Mouse (Mus musculus) liver, embryonic 13.5 days (tissue): Measurements from ENCODE around the gene 2810006K23Rik. TPM values are rescaled to one million over a fixed set of nuclear protein-coding genes. Genes with fewer than 3 reads are reported as not detected.
"Not testable (repeated sequence)": the region's sequence is repeated elsewhere in the genome, so short reads cannot be mapped to it uniquely, and the experiment has no call there.

Source experiments
- ATAC-seq: fragments of 200-750 bp; cut with Nextera tagmentation; 2 replicates; pipeline ENCODE4 v1.8.0; 2017; ENCODE audit warnings: low read depth, mild to moderate bottlenecking, moderate number of reproducible peaks, moderate library complexity
- DNase-seq: peaks from one replicate; pipeline ENCODE4 v3.0.0; 2022
- H3K27ac ChIP-seq: fragments of 300-500 bp; sonication (generic); 2 replicates; pipeline ENCODE4 v1.5.1; 2015; ENCODE audit warnings: moderate library complexity, mild to moderate bottlenecking, inconsistent platforms
- H3K27me3 ChIP-seq: fragments of 300-500 bp; sonication (generic); 2 replicates; pipeline ENCODE4 v1.6.1; 2015; ENCODE audit warnings: mild to moderate bottlenecking, inconsistent platforms
- H3K36me3 ChIP-seq: fragments of 300-500 bp; sonication (generic); 2 replicates; pipeline ENCODE4 v1.6.1; 2015; ENCODE audit warnings: mild to moderate bottlenecking, inconsistent platforms
- H3K4me1 ChIP-seq: fragments of 300-500 bp; sonication (generic); replicated peaks from 2 replicates; pipeline ENCODE4 v1.6.1; 2015; ENCODE audit warnings: inconsistent platforms
- H3K4me2 ChIP-seq: fragments of 300-500 bp; sonication (generic); 2 replicates; pipeline ENCODE4 v1.6.1; 2015; ENCODE audit warnings: inconsistent platforms, mild to moderate bottlenecking, moderate library complexity
- H3K4me3 ChIP-seq: fragments of 300-500 bp; sonication (generic); replicated peaks from 2 replicates; pipeline ENCODE4 v1.5.1; 2015; ENCODE audit warnings: mild to moderate bottlenecking, inconsistent platforms
- H3K9ac ChIP-seq: fragments of 300-500 bp; sonication (generic); 2 replicates; pipeline ENCODE4 v1.6.1; 2015; ENCODE audit warnings: mild to moderate bottlenecking, inconsistent platforms
- H3K9me3 ChIP-seq: fragments of 300-500 bp; sonication (generic); replicated peaks from 2 replicates; pipeline ENCODE4 v1.6.1; 2016; ENCODE audit warnings: inconsistent platforms
- WGBS: fragments of 180-500 bp; shearing (Covaris S2); methylation state at CpG from one replicate; pipeline ENCODE4 v1.1.7; 2015; ENCODE audit not compliant: insufficient replicate concordance; 5-methylcytosine and 5-hydroxymethylcytosine counted together
- polyA plus RNA-seq: library from polyadenylated mRNA; unstranded; fragments of >200 nt; fragmentation: Nextera tagmentation; extraction: Ambion mirVana; gene quantifications from 2 replicates; pipeline ENCODE4 v1.2.1, GENCODE M21; 2015

2810006K23Rik gene
- polyA plus RNA-seq, result 7.0 and 7.7 TPM in 2 replicates

DNA sequence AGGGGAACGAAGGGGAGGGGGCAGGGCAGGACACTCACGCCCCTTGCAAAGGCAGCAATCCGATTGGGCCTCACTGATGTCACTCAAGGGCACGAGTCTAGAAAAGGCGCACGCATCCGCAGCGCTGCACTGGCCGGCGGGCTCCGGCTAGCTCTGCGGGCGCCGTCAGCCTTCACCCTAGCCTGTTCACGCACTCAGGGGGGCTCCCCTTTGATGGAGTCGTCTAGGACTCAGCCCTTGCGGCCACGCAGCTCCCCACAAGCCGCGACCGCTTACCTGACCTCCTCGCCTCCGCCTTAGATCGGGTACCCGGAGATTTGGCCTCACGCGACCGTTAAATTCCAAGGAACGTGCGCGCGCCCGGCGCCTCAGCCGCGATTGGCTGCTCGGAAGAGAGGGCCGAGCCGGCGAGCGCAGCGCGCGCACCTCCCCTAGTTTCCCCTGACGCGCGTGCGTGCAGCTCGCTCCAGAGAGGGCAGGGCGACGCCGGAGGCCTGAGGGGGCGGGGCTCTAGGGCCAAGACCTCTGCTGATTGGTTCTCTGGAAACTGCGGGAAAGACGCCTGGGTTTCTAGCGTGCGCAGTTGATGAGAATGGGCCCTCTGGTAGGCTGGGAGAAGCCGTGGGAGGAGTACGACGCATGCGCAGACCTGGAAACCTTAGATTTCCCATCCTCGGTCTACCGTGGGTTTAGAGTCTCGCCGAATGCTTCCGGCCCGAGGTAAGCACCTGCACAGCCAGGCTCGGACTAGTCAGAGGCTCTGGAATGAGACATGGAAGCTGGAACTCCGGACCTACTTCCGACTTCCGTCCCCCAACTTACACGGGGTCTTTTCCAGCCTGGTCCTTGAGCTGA, at the start of gene 2810006K23Rik, which contains the start of gene Mphosph9:
2810006K23Rik (plus strand) TSS at position 580 of the 855 bp plus-strand sequence.
Mphosph9 (minus strand) TSS at position 463 of the 855 bp plus-strand sequence.
- under 1% methylated on average over 72 of the region's 72 CpGs for WGBS

DNA sequence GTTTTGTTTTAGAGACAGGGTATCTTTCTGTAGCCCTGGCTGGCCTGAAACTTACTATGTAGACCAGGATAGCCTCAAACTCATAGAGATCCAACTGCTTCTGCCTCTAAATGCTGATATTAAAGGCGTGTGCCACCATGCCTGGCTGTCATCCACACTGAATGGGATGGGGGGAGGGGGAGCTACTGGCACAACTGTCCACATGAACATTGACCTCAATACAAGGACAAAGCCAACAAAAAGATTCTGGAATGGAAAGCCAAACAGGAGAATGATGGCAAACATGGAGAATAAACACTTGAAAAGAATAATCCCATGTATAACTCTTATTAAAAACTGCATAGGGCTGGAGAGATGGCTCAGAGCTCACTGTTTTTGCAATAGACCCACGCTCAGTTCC, 45.0 kb upstream of the 2810006K23Rik start:
- H3K27me3 ChIP-seq, result no peaks in the 10 kb centered on the region
- no peak overlapping the region for H3K27ac ChIP-seq
- WGBS, result 65% methylated on average over 2 of the region's 2 CpGs
- H3K36me3 ChIP-seq, result peaks cover 70% of the 10 kb centered on the region
- H3K4me1 ChIP-seq, result no peaks in the 10 kb centered on the region; the same call in none of the 2 replicates
- no peak overlapping the region for H3K4me2 ChIP-seq
- H3K4me3 ChIP-seq, result no peak overlapping the region
- no peak for ATAC-seq
- H3K9me3 ChIP-seq, result peaks cover 2% of the 10 kb centered on the region; the same call in 1 of the 2 replicates
- H3K9ac ChIP-seq, result no peak overlapping the region
- DNase-seq, result no peak

More for the DNA sequence above, at the start of gene 2810006K23Rik, which contains the start of gene Mphosph9:
- H3K4me1 ChIP-seq, result peaks cover 24% of the 10 kb centered on the region
- peaks cover 13% of the 10 kb centered on the region for H3K36me3 ChIP-seq
- no peaks in the 10 kb centered on the region for H3K9me3 ChIP-seq
- H3K9ac ChIP-seq, result peak within 1 kb of the TSS; percentile 84
- no peaks in the 10 kb centered on the region for H3K27me3 ChIP-seq
- peak within 1 kb of the TSS; percentile 69 for H3K4me3 ChIP-seq
- H3K27ac ChIP-seq, result peak within 1 kb of the TSS; percentile 93
- peak; percentile 96 for ATAC-seq
- DNase-seq, result peak; percentile 100
- H3K4me2 ChIP-seq, result peak within 1 kb of the TSS; percentile 94

DNA sequence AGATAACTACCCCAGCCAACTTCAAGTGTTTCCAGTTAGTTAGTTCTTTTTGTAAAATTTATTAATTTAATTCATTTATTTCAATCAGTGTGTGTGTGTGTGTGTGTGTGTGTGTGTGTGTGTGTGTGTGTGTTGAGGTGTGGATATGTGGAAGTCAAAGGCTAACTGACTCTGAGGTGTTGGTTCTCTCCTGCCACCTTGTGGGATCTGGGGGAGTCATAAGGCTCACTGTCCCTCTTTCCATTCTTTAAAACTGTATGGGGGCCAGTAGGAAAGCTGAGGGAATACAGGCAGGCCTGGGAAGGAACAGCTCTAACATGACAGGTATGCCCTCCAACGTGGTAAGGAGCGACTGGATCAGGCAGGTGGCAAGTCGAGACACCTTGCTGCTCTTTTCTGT, 43.6 kb upstream of the 2810006K23Rik start:
- Histone ChIP-seq H3K27ac (no peak overlapping the region), H3K4me1 (no peaks in the 10 kb centered on the region; the same call in none of the 2 replicates), H3K36me3 (peaks cover 71% of the 10 kb centered on the region), H3K9ac (no peak overlapping the region), H3K9me3 (peaks cover 4% of the 10 kb centered on the region; the same call in 1 of the 2 replicates), H3K4me2 (no peak overlapping the region), H3K27me3 (no peaks in the 10 kb centered on the region), H3K4me3 (no peak overlapping the region)
- 77% methylated on average over 3 of the region's 3 CpGs for WGBS
- ATAC-seq, result no peak
- DNase-seq, result no peak

GRCm38 (mm10) chr5:124287616-124288247, 40.2 kb upstream of the 2810006K23Rik start:
- Histone ChIP-seq H3K4me1 (no peaks in the 10 kb centered on the region; the same call in 1 of the 2 replicates), H3K27ac (no peak overlapping the region), H3K4me3 (no peak overlapping the region), H3K36me3 (peaks cover 70% of the 10 kb centered on the region), H3K9me3 (peaks cover 4% of the 10 kb centered on the region; the same call in 1 of the 2 replicates), H3K4me2 (no peak overlapping the region), H3K9ac (no peak overlapping the region), H3K27me3 (no peaks in the 10 kb centered on the region)
- 83% methylated on average over 6 of the region's 6 CpGs for WGBS
- DNase-seq, result no peak
- ATAC-seq, result no peak

GRCm38 (mm10) chr5:124290216-124290615, 37.7 kb upstream of the 2810006K23Rik start:
- no peak overlapping the region for H3K4me3 ChIP-seq
- no peak overlapping the region for H3K27ac ChIP-seq
- H3K4me1 ChIP-seq, result no peaks in the 10 kb centered on the region
- DNase-seq (no peak), ATAC-seq (no peak)
- H3K9ac ChIP-seq, result no peak overlapping the region
- 89% methylated on average over 4 of the region's 4 CpGs for WGBS
- H3K27me3 ChIP-seq, result no peaks in the 10 kb centered on the region
- no peak overlapping the region for H3K4me2 ChIP-seq
- H3K9me3 ChIP-seq, result peaks cover 4% of the 10 kb centered on the region; the same call in 1 of the 2 replicates
- peaks cover 78% of the 10 kb centered on the region for H3K36me3 ChIP-seq

GRCm38 (mm10) chr5:124293967-124294366, 33.9 kb upstream of the 2810006K23Rik start:
- H3K4me3 ChIP-seq, result no peak overlapping the region
- H3K4me2 ChIP-seq, result no peak overlapping the region
- H3K4me1 ChIP-seq, result no peaks in the 10 kb centered on the region
- no peak for DNase-seq
- no peak for ATAC-seq
- H3K9me3 ChIP-seq, result no peaks in the 10 kb centered on the region
- no peak overlapping the region for H3K9ac ChIP-seq
- no peak overlapping the region for H3K27ac ChIP-seq
- no peaks in the 10 kb centered on the region for H3K27me3 ChIP-seq
- H3K36me3 ChIP-seq, result peaks cover 72% of the 10 kb centered on the region
- 83% methylated on average over 5 of the region's 5 CpGs for WGBS

- H3K4me2 ChIP-seq, result no peak overlapping the region
- no peak overlapping the region for H3K4me3 ChIP-seq
- DNase-seq, result no peak
- WGBS, result 81% methylated on average over 4 of the region's 4 CpGs
- H3K36me3 ChIP-seq, result peaks cover 48% of the 10 kb centered on the region
- no peak overlapping the region for H3K9ac ChIP-seq
- no peak overlapping the region for H3K27ac ChIP-seq
- ATAC-seq, result no peak
- H3K9me3 ChIP-seq, result no peaks in the 10 kb centered on the region
- no peaks in the 10 kb centered on the region for H3K27me3 ChIP-seq
- H3K4me1 ChIP-seq, result 0 out of 2 replicates have a peak, but pooled peaks cover 4% of the 10 kb centered on the region
Observed at GRCm38 (mm10) chr5:124296475-124296874, 31.4 kb upstream of the 2810006K23Rik start.

- not testable (repeated sequence) for H3K4me2 ChIP-seq, H3K9ac ChIP-seq, H3K27ac ChIP-seq, H3K9me3 ChIP-seq, ATAC-seq, H3K4me3 ChIP-seq, DNase-seq, H3K27me3 ChIP-seq, H3K4me1 ChIP-seq
- peaks cover 50% of the 10 kb centered on the region for H3K36me3 ChIP-seq
- 56% methylated on average over 4 of the region's 4 CpGs for WGBS
Observed at GRCm38 (mm10) chr5:124299307-124299706, 28.6 kb upstream of the 2810006K23Rik start.

- 73% methylated on average over 4 of the region's 4 CpGs for WGBS
- peaks cover 47% of the 10 kb centered on the region for H3K36me3 ChIP-seq
Observed at GRCm38 (mm10) chr5:124300132-124300531, 27.8 kb upstream of the 2810006K23Rik start.

GRCm38 (mm10) chr5:124302853-124303252, 25.0 kb upstream of the 2810006K23Rik start:
- H3K4me3 ChIP-seq, H3K27me3 ChIP-seq, H3K27ac ChIP-seq, ATAC-seq, H3K9ac ChIP-seq, H3K4me1 ChIP-seq, H3K9me3 ChIP-seq, DNase-seq, H3K4me2 ChIP-seq: not testable (repeated sequence)
- peaks cover 55% of the 10 kb centered on the region for H3K36me3 ChIP-seq
- 83% methylated on average over 6 of the region's 6 CpGs for WGBS

More at GRCm38 (mm10) chr5:124300132-124300531, 27.8 kb upstream of the 2810006K23Rik start:
- H3K4me3 ChIP-seq, result no peak overlapping the region
- no peaks in the 10 kb centered on the region for H3K27me3 ChIP-seq
- DNase-seq (no peak), ATAC-seq (no peak)
- H3K9me3 ChIP-seq, result no peaks in the 10 kb centered on the region
- H3K27ac ChIP-seq, result no peak overlapping the region
- no peak overlapping the region for H3K9ac ChIP-seq
- H3K4me1 ChIP-seq, result 0 out of 2 replicates have a peak, but pooled peaks cover 4% of the 10 kb centered on the region
- H3K4me2 ChIP-seq, result no peak overlapping the region

DNA sequence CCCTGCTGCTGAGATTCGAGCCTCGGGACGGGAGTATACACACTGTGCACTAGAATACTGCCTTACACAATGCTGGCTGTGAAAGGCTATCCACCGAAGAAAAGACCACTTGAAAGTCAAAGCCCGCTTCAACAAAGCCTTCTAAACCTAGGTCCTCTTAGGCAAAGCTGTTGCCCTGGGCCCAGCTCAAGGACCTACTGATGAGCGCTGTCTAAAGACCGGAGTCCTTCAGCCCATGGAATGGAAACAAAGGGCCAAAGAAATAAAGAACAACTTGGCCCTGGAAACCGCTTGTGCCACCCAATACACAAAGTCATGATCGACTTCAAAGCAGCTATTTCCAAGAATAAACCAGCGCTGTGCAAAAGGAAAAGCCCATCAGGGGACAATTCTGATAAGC, 18.7 kb upstream of the 2810006K23Rik start:
- H3K27ac ChIP-seq, result no peak overlapping the region
- 84% methylated on average over 10 of the region's 10 CpGs for WGBS
- H3K27me3 ChIP-seq, result no peaks in the 10 kb centered on the region
- DNase-seq (no peak), ATAC-seq (no peak)
- H3K9me3 ChIP-seq, result peaks cover 5% of the 10 kb centered on the region
- no peak overlapping the region for H3K9ac ChIP-seq
- H3K36me3 ChIP-seq, result peaks cover 69% of the 10 kb centered on the region
- no peak overlapping the region for H3K4me3 ChIP-seq
- H3K4me1 ChIP-seq, result no peaks in the 10 kb centered on the region
- H3K4me2 ChIP-seq, result no peak overlapping the region
